Mouse (Mus musculus) fibroblast of lung, adult 2 months (primary cell): Measurements from ENCODE around the gene Dnajc12.
A peak's percentile ranks its signal among the peaks of the same experiment; 100 is the strongest.
"Not testable (repeated sequence)": the region's sequence is repeated elsewhere in the genome, so short reads cannot be mapped to it uniquely, and the experiment has no call there.

ENCODE experiments used
- DNase-seq: peaks from one replicate; pipeline ENCODE4 v3.0.0-alpha.2; 2011; ENCODE audit warnings: low read depth

Gene Dnajc12

GRCm38 (mm10) chr10:63386444-63386843 lies 4.2 kb downstream of the Dnajc12 start:
- DNase-seq, result peak; percentile 21

DNA sequence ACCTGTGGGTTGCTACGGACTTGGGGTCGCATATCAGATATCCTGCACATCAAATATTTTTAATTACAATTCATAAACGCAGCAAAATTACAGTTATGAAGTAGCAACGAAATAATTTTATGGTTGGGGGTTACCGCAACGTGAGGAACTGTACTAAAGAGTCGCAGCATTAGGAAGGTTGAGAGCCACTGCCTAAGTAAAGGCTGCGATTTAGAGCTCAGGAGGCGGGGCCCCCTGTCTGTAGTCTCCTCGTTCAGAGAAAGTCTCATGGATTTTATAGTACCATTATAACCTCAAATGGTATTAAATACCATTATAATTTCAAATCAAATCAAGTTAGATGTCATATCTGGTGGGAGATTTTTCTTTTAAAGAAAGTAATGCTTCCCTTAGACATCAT lies 4.7 kb downstream of the Dnajc12 start:
- DNase-seq, result no peak

DNA sequence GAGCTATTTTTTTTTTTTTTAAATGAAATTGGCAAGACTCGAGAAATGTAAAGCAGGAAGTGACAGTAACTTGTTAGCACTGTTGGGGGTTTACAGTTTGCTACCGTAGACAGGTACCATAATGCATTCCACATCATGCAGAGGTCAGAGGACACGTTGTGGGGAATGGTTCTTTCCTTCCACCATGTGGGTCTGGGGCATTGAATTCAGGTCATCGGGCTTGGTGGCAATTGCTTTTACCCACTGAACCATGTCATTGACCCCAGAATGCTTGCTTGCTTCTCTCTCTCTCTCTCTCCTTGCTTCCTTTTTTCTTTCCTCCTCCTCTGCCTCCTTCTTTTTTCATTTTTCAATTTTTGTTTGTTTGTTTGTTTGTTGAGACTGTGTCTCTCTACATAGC lies 6.7 kb downstream of the Dnajc12 start:
- DNase-seq, result no peak

- DNase-seq, result no peak
Measured at GRCm38 (mm10) chr10:63396963-63397362, 14.7 kb downstream of the Dnajc12 start.

DNA sequence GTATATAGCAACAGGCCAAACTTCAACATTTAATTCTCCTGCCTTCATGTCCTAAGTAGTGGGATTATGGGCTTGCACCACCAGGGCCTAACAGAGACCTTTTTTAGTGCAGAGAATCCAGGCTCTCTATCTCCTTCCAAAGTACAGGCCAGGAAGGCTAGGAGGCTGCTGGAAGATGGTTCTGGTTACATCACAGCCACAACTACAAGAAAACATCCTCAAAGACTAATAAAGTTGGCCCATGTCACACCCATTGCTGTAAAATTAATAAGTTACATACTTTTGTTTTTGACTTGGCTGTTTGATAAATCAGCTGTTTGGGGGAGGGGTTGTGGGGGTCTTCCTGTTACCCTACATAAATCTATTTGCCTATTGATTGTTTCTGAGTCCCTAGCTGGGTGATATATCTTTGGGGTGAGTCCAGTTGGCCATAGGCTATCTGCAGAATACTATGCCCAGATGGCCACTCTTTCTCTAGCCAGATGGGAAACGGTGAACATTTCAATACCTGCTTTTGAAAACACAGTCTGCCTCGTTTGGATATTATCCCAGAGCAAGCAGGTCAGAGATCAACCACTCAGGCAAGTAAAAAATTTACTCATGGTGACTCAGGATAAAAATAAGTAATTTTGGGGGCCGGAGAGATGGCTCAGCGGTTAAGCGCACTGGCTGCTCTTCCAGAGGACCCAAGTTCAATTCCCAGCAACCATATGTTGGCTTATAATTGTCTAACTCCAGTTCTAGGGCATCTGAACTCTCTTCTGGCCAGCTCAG lies 20.7 kb downstream of the Dnajc12 start:
- no peak for DNase-seq

DNA sequence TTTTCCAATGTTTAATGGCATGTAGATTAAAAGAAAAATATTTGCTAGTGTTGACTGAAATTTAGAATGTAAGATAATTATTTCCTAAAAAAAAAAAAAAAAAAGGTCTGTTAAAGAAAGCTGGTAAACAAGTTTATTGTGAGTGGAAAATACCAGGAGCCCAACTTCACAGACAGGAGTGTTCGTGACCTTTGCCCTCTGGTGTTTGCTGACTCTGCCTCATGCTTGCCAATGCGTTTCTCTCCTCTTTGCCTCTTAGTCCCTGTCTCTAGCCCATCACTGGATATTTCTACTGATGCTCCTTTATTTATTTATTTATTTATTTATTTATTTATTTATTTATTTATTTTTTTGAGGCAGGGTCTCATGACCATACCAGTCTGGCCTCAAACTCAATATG lies 21.4 kb downstream of the Dnajc12 start:
- no peak for DNase-seq

DNA sequence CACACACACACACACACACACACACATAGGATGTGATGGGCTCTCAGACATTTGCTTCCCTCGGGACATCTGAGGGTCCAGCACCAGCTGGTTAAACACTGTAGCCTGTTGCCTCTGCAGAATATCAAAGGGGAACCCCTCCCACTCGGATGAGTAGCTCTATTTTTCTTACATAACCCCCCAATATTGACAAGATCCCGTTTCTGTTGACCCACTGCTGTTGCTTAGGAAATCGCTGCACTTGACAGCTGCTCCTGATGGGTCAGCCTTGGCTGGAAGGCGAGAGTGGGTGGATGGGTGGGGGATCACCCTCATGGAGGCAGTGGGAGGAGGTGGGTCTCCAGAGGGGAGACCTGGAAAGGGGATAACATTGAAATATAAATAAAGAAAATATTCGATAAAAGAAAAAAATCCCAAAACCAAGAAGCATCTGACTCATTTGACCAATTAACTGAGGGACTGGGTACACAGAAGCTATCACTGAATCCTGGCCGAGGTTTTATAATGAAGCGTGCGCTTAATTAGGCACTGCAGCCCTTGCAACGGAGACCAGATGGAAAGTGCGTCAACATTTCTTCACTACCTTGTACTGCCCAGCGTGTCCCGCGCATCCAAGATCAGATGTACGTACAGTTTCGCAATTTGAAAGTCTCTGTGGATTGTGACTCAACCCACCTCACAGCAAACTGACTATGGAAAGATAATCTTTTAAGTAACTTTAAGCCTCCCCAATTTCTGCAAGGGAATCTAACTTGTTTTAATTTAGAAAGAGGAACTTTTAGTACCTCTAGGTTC lies 28.1 kb downstream of the Dnajc12 start:
- DNase-seq, result no peak

DNA sequence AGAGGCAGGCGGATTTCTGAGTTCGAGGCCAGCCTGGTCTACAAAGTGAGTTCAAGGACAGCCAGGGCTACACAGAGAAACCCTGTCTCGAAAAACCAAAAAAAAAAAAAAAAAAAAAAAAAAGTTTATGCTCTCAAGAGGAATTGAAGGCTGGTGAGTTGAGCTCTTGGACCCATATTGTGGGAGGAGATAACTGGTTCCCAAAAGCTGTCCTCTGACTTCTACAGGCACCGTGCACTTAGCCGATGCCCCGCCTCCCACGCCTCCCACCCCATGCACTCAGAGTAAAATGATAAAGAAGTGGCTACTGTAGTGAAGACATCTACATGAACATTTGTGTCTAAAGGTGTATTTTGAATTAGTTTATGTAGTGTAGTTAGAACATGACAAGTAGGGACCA lies 29.4 kb downstream of the Dnajc12 start:
- DNase-seq, result not testable (repeated sequence)

DNA sequence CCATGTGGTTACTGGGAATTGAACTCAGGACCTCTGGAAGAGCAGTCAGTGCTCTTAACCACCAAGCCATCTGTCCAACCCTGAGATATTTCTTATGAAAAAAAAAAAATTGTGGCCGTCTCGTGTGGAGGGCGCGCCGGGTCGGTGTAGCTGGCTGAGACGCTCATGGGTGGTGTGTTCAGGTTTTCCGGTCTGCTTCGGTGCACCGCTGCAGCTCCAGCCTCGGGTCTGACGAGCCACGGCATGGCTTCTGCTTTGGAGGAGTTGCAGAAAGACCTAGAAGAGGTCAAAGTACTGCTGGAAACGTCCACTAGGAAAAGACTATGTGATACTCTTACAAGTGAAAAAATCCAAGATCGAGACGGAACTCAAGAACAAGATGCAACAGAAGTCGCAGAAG lies 30.5 kb downstream of the Dnajc12 start:
- DNase-seq, result no peak

- DNase-seq, result no peak
Measured at GRCm38 (mm10) chr10:63415287-63415686, 33.0 kb downstream of the Dnajc12 start.

GRCm38 (mm10) chr10:63415850-63416249 lies 33.6 kb downstream of the Dnajc12 start:
- no peak for DNase-seq

GRCm38 (mm10) chr10:63417061-63417460 lies 34.8 kb downstream of the Dnajc12 start:
- no peak for DNase-seq

- DNase-seq, result peak; percentile 15
Measured at GRCm38 (mm10) chr10:63421739-63422735, 39.8 kb downstream of the Dnajc12 start, which contains the start of gene Gm7075. Gm7075 (minus strand) TSS chr10:63421789.

GRCm38 (mm10) chr10:63422736-63422992 lies 40.4 kb downstream of the Dnajc12 start:
- DNase-seq, result no peak

DNA sequence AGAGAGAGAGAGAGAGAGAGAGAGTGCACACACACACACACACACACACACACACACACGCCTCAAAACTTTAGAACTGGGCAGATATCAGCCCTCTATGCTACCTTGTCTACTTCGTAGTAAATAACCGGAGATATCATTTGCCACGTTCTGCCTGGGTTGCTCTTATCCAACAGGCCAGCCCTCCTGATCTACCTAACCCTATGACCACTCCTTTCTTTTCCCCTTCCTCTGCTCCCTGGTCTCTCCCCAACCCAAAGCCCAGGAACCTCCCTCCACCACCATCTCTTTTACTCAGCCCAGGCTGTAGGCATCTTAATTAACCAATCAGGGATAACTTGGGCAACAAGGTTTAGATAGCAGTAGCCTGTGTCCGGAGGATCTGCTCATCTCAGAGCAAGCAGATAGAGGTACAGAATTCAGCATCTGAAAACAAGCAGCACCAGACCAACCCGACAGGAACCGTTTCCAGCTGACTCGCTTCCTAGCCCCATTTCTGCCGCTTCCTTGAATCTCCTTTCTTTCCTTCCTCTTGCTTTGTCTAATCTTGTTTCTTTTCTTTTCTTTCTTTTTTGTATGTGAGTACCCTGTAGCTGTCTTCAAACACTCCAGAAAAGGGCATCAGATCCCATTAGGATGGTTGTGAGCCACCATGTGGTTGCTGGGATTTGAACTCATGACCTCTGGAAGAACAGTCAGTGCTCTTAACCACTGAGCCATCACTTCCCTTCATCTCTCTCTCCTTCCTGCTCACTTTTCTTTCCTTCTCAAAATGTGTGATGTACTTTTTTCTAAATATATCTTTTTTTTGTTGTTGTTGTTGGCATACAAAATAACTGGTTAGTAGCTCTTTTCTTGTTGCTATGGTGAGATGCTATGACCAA lies 41.6 kb downstream of the Dnajc12 start:
- DNase-seq, result no peak

- no peak for DNase-seq
Measured at GRCm38 (mm10) chr10:63424475-63424814, 42.2 kb downstream of the Dnajc12 start.

DNA sequence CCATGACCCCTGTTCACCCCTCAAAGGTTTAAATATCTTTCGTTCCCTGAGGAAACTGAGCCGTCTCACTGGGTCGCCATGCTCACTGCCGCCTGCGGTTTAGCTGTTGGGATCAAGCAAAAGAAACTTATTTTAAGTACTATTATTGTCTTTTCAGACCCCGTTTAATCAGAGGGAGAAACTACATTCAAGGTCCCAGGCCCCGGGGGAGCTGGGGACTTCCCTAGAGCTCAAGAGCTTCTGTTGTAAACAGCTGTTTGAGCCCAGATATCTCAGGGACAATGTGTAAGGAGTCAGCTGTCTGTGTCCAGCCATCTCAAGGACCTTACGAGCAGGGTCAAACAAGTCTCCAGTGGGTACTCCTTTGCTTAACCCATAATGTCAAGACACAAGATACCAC lies 44.9 kb downstream of the Dnajc12 start:
- DNase-seq, result no peak

GRCm38 (mm10) chr10:63428243-63429022 lies 46.2 kb downstream of the Dnajc12 start:
- DNase-seq, result peak; percentile 19

GRCm38 (mm10) chr10:63429023-63429340 lies 46.7 kb downstream of the Dnajc12 start:
- DNase-seq, result no peak

GRCm38 (mm10) chr10:63429380-63429779 lies 47.1 kb downstream of the Dnajc12 start:
- peak; percentile 98 for DNase-seq

DNA sequence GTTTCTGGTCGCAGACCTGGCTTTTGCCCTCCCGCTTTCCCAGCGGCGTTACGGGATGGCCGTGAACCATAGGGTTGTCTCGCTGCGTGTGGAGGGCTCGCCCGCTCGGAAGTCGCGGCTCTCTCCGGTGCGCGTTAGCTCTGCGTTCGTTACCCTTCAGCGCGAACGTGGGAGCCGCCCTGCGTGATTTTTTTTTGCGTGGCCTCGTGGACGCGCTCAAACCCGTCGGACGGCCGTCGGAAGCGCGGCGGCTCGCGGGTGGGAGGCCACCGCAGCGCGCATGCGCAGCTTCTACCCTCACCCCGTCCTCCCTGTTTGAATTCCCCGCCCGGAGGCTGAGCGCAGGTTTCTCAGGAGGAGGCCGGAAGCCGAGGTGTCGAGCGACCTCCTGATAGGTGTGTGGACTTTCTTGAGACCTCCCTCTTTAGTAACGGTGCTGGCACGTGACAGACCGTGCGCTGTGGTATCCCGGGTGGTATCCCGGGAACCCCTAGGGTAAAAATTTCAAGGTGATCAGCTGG lies 47.6 kb downstream of the Dnajc12 start, which contains the start of gene Ctnna3:
Gene Ctnna3, plus strand, starts transcription at position 314 of the 521 bp plus-strand sequence.
- peak; percentile 69 for DNase-seq
